Mouse (Mus musculus): ENCODE measurements around the gene Ebf3. TPM values are rescaled to one million over a fixed set of nuclear protein-coding genes. Genes with fewer than 3 reads are reported as not detected.

Gene Ebf3
- polyA plus RNA-seq, 1 experiment, result not detected

DNA sequence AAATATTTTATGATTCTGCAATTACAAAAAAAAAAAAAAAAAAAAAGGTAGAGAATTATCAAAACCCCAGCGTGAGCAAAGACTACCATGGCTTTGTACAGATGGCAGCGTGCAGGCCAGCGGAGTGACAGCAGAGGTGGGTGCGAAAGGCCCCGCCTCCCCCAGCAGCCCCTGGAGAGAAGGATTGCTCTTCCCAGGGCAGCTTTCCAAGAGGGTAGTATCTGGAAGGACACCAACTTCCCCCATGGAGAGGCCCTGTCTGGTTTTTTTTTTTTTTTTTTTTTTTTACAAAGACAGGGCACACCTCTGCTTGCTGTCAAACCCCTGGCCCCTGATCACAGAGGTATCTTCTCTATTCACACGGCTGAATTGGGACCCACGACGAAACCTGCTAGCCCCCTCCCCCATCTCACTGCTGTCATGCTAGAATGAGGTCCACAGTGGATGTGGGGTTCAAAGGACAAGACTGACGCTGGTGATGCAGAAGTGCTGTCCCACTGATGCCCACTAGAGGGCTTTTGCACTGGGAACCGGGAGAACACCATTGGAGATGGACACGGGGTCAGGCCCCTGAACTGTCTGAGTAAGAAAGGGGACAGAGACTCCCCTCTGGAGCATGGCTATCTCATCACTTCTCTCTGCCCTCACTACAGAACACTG, 67.9 kb downstream of the Ebf3 start:
- Histone ChIP-seq H3K4me1 (ENCODE audit: control insufficient read depth, insufficient read depth, low read length) (no peaks in the 10 kb centered on the region), H3K4me3 (ENCODE audit: low read depth, low read length) (no peak overlapping the region), H3K9me3 (replicated peaks; ENCODE audit: control insufficient read depth, insufficient read depth, low read length, poor library complexity, severe bottlenecking) (no peaks in the 10 kb centered on the region), H3K27me3 (ENCODE audit: control insufficient read depth, insufficient read depth, low read length, poor library complexity, severe bottlenecking) (no peaks in the 10 kb centered on the region), H3K27ac (ENCODE audit: insufficient read depth, low read length) (no peak overlapping the region), H3K36me3 (ENCODE audit: control insufficient read depth, insufficient read depth, low read length, poor library complexity, severe bottlenecking) (no peaks in the 10 kb centered on the region), H3K9ac (ENCODE audit: low read depth, poor library complexity, severe bottlenecking) (no peak overlapping the region)
- TF ChIP-seq EP300 (IDR thresholded peaks at IDR 0.05; ENCODE audit: insufficient read depth, low read depth, low read length) (no peak), POLR2A (IDR thresholded peaks at IDR 0.05; ENCODE audit: insufficient read depth, low read length) (no peak), CTCF (IDR thresholded peaks at IDR 0.05; ENCODE audit: low read depth, low read length) (peak; percentile 70)

DNA sequence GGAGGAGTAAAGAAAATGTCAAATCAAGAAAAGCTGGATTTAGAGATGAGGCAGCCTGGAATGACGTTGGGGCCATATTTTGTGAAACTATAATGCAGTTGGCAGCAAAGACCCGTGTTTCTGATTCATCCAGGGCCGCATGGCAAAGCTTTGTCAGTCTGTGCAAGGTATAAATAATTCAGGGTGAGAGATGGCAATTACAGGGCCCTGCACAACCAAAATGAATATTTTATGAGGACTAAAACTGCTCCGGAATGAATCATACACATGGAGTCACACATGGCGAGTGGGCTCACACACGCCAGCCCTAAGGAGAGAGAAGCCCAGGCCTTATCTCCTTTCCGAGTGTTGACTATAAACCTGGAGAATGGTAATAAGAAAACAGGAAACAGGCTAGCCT, 69.4 kb downstream of the Ebf3 start:
- Histone ChIP-seq H3K27ac (ENCODE audit: insufficient read depth, low read length) (no peak overlapping the region), H3K27me3 (ENCODE audit: control insufficient read depth, insufficient read depth, low read length, poor library complexity, severe bottlenecking) (no peaks in the 10 kb centered on the region), H3K9ac (ENCODE audit: low read depth, poor library complexity, severe bottlenecking) (no peak overlapping the region), H3K4me1 (ENCODE audit: control insufficient read depth, insufficient read depth, low read length) (no peaks in the 10 kb centered on the region), H3K36me3 (ENCODE audit: control insufficient read depth, insufficient read depth, low read length, poor library complexity, severe bottlenecking) (no peaks in the 10 kb centered on the region), H3K9me3 (replicated peaks; ENCODE audit: control insufficient read depth, insufficient read depth, low read length, poor library complexity, severe bottlenecking) (no peaks in the 10 kb centered on the region), H3K4me3 (ENCODE audit: low read depth, low read length) (no peak overlapping the region)
- TF ChIP-seq POLR2A (IDR thresholded peaks at IDR 0.05; ENCODE audit: insufficient read depth, low read length) (no peak), EP300 (IDR thresholded peaks at IDR 0.05; ENCODE audit: insufficient read depth, low read depth, low read length) (no peak), CTCF (IDR thresholded peaks at IDR 0.05; ENCODE audit: low read depth, low read length) (no peak)

DNA sequence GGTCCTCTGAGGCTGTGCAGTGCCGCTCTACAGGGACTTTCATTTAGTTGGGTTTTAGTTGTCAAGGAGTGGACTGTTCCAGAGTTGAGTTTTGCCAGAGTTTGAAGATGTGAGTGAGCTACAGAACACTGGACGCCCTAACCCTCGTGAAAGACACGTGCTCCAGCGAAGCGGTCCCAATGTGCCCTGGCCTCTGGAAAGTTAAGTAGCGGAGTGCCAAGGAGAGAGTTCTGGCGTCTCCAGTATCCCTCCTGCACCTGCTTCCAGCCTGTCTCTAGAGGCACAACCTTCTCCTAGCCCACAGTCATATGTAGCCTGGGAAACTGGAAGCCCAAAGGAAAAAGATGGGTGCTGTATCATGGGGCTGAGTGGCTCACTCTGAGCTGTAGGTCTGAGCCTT, 73.8 kb downstream of the Ebf3 start:
- H3K27me3 ChIP-seq (ENCODE audit: control insufficient read depth, insufficient read depth, low read length, poor library complexity, severe bottlenecking), result no peaks in the 10 kb centered on the region
- H3K9ac ChIP-seq (ENCODE audit: low read depth, poor library complexity, severe bottlenecking), result no peak overlapping the region
- H3K4me1 ChIP-seq (ENCODE audit: control insufficient read depth, insufficient read depth, low read length), result no peaks in the 10 kb centered on the region
- H3K27ac ChIP-seq (ENCODE audit: insufficient read depth, low read length), result no peak overlapping the region
- no peak overlapping the region for H3K4me3 ChIP-seq (ENCODE audit: low read depth, low read length)
- no peaks in the 10 kb centered on the region for H3K36me3 ChIP-seq (ENCODE audit: control insufficient read depth, insufficient read depth, low read length, poor library complexity, severe bottlenecking)
- H3K9me3 ChIP-seq (replicated peaks; ENCODE audit: control insufficient read depth, insufficient read depth, low read length, poor library complexity, severe bottlenecking), result no peaks in the 10 kb centered on the region
- TF ChIP-seq EP300 (IDR thresholded peaks at IDR 0.05; ENCODE audit: insufficient read depth, low read depth, low read length) (no peak), POLR2A (IDR thresholded peaks at IDR 0.05; ENCODE audit: insufficient read depth, low read length) (no peak), CTCF (IDR thresholded peaks at IDR 0.05; ENCODE audit: low read depth, low read length) (no peak)

DNA sequence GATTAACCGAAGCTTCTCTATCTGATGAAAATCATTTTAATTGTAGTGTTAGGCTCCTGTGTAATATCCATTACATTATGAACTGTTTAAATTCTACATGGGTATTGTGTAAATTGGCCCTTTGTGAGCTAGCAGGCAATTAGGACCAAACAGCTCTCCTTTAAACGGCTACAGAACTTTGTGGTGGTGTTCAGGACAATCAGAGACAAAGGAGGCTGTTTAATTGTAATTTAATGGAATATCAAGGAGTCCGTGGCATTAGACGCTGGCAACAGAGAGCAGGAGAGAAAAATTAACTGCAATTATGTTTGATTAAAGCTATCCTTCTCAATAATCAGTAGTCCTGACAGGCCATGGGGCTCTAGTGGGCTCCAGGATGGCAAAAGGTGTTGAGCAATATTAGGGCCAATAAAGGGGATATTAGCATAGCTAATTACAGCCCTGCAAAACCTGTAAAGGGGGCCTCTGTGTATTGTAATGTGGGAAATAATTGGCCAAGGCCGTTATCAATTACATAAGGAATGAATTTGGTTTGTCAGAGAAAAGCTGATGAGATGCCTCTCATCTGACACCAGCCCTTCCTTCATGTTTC, 74.6 kb downstream of the Ebf3 start:
- Histone ChIP-seq H3K36me3 (ENCODE audit: control insufficient read depth, insufficient read depth, low read length, poor library complexity, severe bottlenecking) (no peaks in the 10 kb centered on the region), H3K27me3 (ENCODE audit: control insufficient read depth, insufficient read depth, low read length, poor library complexity, severe bottlenecking) (no peaks in the 10 kb centered on the region), H3K27ac (ENCODE audit: insufficient read depth, low read length) (no peak overlapping the region), H3K9ac (ENCODE audit: low read depth, poor library complexity, severe bottlenecking) (no peak overlapping the region), H3K4me1 (ENCODE audit: control insufficient read depth, insufficient read depth, low read length) (no peaks in the 10 kb centered on the region), H3K9me3 (replicated peaks; ENCODE audit: control insufficient read depth, insufficient read depth, low read length, poor library complexity, severe bottlenecking) (no peaks in the 10 kb centered on the region), H3K4me3 (ENCODE audit: low read depth, low read length) (no peak overlapping the region)
- TF ChIP-seq EP300 (IDR thresholded peaks at IDR 0.05; ENCODE audit: insufficient read depth, low read depth, low read length) (no peak), POLR2A (IDR thresholded peaks at IDR 0.05; ENCODE audit: insufficient read depth, low read length) (no peak), CTCF (IDR thresholded peaks at IDR 0.05; ENCODE audit: low read depth, low read length) (no peak)

DNA sequence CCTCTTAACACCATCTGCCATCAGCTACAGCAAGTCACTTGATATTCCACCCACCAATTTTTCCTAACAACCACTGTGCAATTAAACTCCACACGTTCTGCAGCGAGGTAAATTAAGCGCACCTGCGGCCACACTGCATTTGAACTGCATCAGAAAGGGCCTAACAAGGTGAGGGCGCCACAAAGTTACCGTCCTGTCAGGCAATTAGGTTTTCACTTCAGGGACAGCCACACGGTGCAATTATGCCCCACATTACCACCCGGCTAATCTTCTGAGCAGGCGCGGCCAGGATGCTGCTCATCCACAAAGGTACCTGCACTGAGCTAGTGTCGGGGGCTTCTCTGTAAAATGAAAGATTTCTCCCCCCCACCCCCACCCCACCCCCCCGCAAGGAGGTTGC, 76.8 kb downstream of the Ebf3 start:
- no peaks in the 10 kb centered on the region for H3K27me3 ChIP-seq (ENCODE audit: control insufficient read depth, insufficient read depth, low read length, poor library complexity, severe bottlenecking)
- no peak overlapping the region for H3K9ac ChIP-seq (ENCODE audit: low read depth, poor library complexity, severe bottlenecking)
- TF ChIP-seq POLR2A (IDR thresholded peaks at IDR 0.05; ENCODE audit: insufficient read depth, low read length) (no peak), EP300 (IDR thresholded peaks at IDR 0.05; ENCODE audit: insufficient read depth, low read depth, low read length) (no peak), CTCF (IDR thresholded peaks at IDR 0.05; ENCODE audit: low read depth, low read length) (no peak)
- H3K36me3 ChIP-seq (ENCODE audit: control insufficient read depth, insufficient read depth, low read length, poor library complexity, severe bottlenecking), result no peaks in the 10 kb centered on the region
- no peak overlapping the region for H3K27ac ChIP-seq (ENCODE audit: insufficient read depth, low read length)
- no peaks in the 10 kb centered on the region for H3K4me1 ChIP-seq (ENCODE audit: control insufficient read depth, insufficient read depth, low read length)
- H3K4me3 ChIP-seq (ENCODE audit: low read depth, low read length), result no peak overlapping the region
- no peaks in the 10 kb centered on the region for H3K9me3 ChIP-seq (replicated peaks; ENCODE audit: control insufficient read depth, insufficient read depth, low read length, poor library complexity, severe bottlenecking)

DNA sequence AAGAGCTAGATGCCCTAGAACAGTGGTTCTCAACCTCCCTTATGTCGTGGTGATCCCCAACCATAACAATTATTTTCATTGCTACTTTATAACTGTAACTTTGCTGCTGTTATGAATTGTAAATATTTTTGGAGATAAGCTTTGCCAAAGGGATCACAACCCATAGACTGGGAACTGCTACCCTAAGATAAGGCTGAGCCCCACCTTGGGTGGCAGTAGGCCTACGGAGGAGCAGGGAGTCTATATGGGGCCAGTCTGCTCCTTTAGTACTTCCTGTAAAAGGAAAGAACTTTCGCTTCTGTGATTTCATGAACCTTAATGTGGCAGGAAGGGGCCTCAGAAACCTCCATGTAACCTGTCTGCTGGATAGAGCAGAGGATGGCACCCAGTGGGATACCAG, 90.4 kb downstream of the Ebf3 start:
- TF ChIP-seq CTCF (IDR thresholded peaks at IDR 0.05; ENCODE audit: low read depth, low read length) (no peak), POLR2A (IDR thresholded peaks at IDR 0.05; ENCODE audit: insufficient read depth, low read length) (no peak), EP300 (IDR thresholded peaks at IDR 0.05; ENCODE audit: insufficient read depth, low read depth, low read length) (no peak)
- no peak overlapping the region for H3K4me3 ChIP-seq (ENCODE audit: low read depth, low read length)
- no peaks in the 10 kb centered on the region for H3K36me3 ChIP-seq (ENCODE audit: control insufficient read depth, insufficient read depth, low read length, poor library complexity, severe bottlenecking)
- H3K9ac ChIP-seq (ENCODE audit: low read depth, poor library complexity, severe bottlenecking), result no peak overlapping the region
- no peaks in the 10 kb centered on the region for H3K9me3 ChIP-seq (replicated peaks; ENCODE audit: control insufficient read depth, insufficient read depth, low read length, poor library complexity, severe bottlenecking)
- H3K27me3 ChIP-seq (ENCODE audit: control insufficient read depth, insufficient read depth, low read length, poor library complexity, severe bottlenecking), result no peaks in the 10 kb centered on the region
- H3K4me1 ChIP-seq (ENCODE audit: control insufficient read depth, insufficient read depth, low read length), result peaks cover 3% of the 10 kb centered on the region
- no peak overlapping the region for H3K27ac ChIP-seq (ENCODE audit: insufficient read depth, low read length)

All from ES-Bruce4 (cell line).